Mouse (Mus musculus): ENCODE data around the gene Ccdc36. TPM values are rescaled to one million over a fixed set of nuclear protein-coding genes. Genes with fewer than 3 reads are reported as not detected.

The Ccdc36 gene
- total and polyA plus RNA-seq, 3 experiments: not detected

GRCm38 (mm10) chr9:108451519-108452160 lies 23.4 kb upstream of the Ccdc36 start:
- Histone ChIP-seq H3K9ac (ENCODE audit: control insufficient read depth, low read depth, low read length, poor library complexity, severe bottlenecking) (peak overlapping the region; percentile 74), H3K9me3 (replicated peaks; ENCODE audit: insufficient read depth, low read length) (no peaks in the 10 kb centered on the region), H3K27me3 (ENCODE audit: control insufficient read depth in 1 of 2, insufficient read depth in 2 of 2, low read length in 2 of 2) (no peaks in the 10 kb centered on the region), H3K27ac (ENCODE audit: control insufficient read depth, low read depth, low read length) (peak overlapping the region; percentile 90), H3K4me3 (ENCODE audit: control insufficient read depth in 1 of 2, insufficient read depth in 1 of 2, low read depth in 2 of 2, low read length in 2 of 2) (peak overlapping the region; percentile 69 to 80), H3K4me1 (ENCODE audit: control insufficient read depth in 1 of 2, insufficient read depth in 2 of 2, low read length in 2 of 2) (peaks cover 23 to 59% of the 10 kb centered on the region in 2 experiments), H3K79me2 (ENCODE audit: control insufficient read depth, insufficient read depth, low read length, poor library complexity) (peaks cover 5% of the 10 kb centered on the region), H3K36me3 (ENCODE audit: control insufficient read depth in 1 of 2, insufficient read depth in 2 of 2, low read length in 2 of 2) (peaks cover 0 to 25% of the 10 kb centered on the region in 2 experiments; a peak in 2 of 4 replicates)
- DNase-seq (ENCODE audit: low read depth, low spot score): peak; percentile 80
- TF ChIP-seq POLR2A (IDR thresholded peaks at IDR 0.05; ENCODE audit: control insufficient read depth in 1 of 2, insufficient read depth in 1 of 2, low read depth in 1 of 2, low read length in 2 of 2, poor library complexity in 1 of 2) (no peak), TAL1 (IDR thresholded peaks at IDR 0.05; ENCODE audit: low read length) (peak; percentile 42; the same call in 1 of the 2 replicates), EP300 (IDR thresholded peaks at IDR 0.05; ENCODE audit: low read depth in 1 of 2, low read length in 2 of 2) (peak; percentile 48 to 74; a peak in 2 of 4 replicates), SMC3 (IDR thresholded peaks at IDR 0.05; ENCODE audit: low read depth, low read length) (no peak), HCFC1 (IDR thresholded peaks at IDR 0.05; ENCODE audit: low read depth, low read length) (peak; percentile 2; the same call in 1 of the 2 replicates), GATA1 (IDR thresholded peaks at IDR 0.05; ENCODE audit: low read depth, low read length) (peak; percentile 84), ZKSCAN1 (IDR thresholded peaks at IDR 0.05; ENCODE audit: low read depth, low read length) (0 out of 2 replicates have a peak, but pooled peaks have one; percentile 10), TCF12 (IDR thresholded peaks at IDR 0.05; ENCODE audit: low read depth, low read length) (peak; percentile 36; the same call in 1 of the 2 replicates), SIN3A (IDR thresholded peaks at IDR 0.05; ENCODE audit: low read length) (peak; percentile 50; the same call in 1 of the 2 replicates)

- no peaks in the 10 kb centered on the region for H3K27me3 ChIP-seq (ENCODE audit: control insufficient read depth in 1 of 2, insufficient read depth in 2 of 2, low read length in 2 of 2)
- H3K4me3 ChIP-seq (ENCODE audit: control insufficient read depth in 1 of 2, insufficient read depth in 1 of 2, low read depth in 2 of 2, low read length in 2 of 2): peak overlapping the region; percentile 69 to 80
- H3K9me3 ChIP-seq (replicated peaks; ENCODE audit: insufficient read depth, low read length): no peaks in the 10 kb centered on the region
- peaks cover 20 to 54% of the 10 kb centered on the region in 2 experiments for H3K4me1 ChIP-seq (ENCODE audit: control insufficient read depth in 1 of 2, insufficient read depth in 2 of 2, low read length in 2 of 2)
- H3K36me3 ChIP-seq (ENCODE audit: control insufficient read depth in 1 of 2, insufficient read depth in 2 of 2, low read length in 2 of 2): peaks cover 0 to 21% of the 10 kb centered on the region in 2 experiments; a peak in 2 of 4 replicates
- H3K9ac ChIP-seq (ENCODE audit: control insufficient read depth, low read depth, low read length, poor library complexity, severe bottlenecking): peak overlapping the region; percentile 74
- peak overlapping the region; percentile 90 for H3K27ac ChIP-seq (ENCODE audit: control insufficient read depth, low read depth, low read length)
- peaks cover 5% of the 10 kb centered on the region for H3K79me2 ChIP-seq (ENCODE audit: control insufficient read depth, insufficient read depth, low read length, poor library complexity)
- peak; percentile 73 for DNase-seq (ENCODE audit: low read depth, low spot score)
- TF ChIP-seq GABPA (IDR thresholded peaks at IDR 0.05; ENCODE audit: low read depth, low read length) (no peak), ZC3H11A (IDR thresholded peaks at IDR 0.05; ENCODE audit: low read depth, low read length) (no peak), MXI1 (IDR thresholded peaks at IDR 0.05; ENCODE audit: low read depth, low read length) (peak; percentile 75; the same call in 1 of the 2 replicates), USF2 (IDR thresholded peaks at IDR 0.05; ENCODE audit: borderline replicate concordance in 1 of 2, insufficient read depth in 1 of 2, low read depth in 1 of 2, low read length in 2 of 2) (no peak), CHD1 (IDR thresholded peaks at IDR 0.05; ENCODE audit: low read depth, low read length) (0 out of 2 replicates have a peak, but pooled peaks have one; percentile 31), EP300 (IDR thresholded peaks at IDR 0.05; ENCODE audit: low read depth in 1 of 2, low read length in 2 of 2) (peak in 1 of 2 experiments; percentile 31; a peak in 1 of 4 replicates), MAZ (IDR thresholded peaks at IDR 0.05; ENCODE audit: low read depth, low read length) (no peak; the same call in 1 of the 2 replicates), NRF1 (IDR thresholded peaks at IDR 0.05; ENCODE audit: insufficient read depth, low read depth, low read length, poor library complexity, severe bottlenecking) (no peak), POLR2AphosphoS5 (IDR thresholded peaks at IDR 0.05; ENCODE audit: borderline replicate concordance, low read depth, low read length) (no peak), TAL1 (IDR thresholded peaks at IDR 0.05; ENCODE audit: low read length) (peak; percentile 29), POLR2A (IDR thresholded peaks at IDR 0.05; ENCODE audit: control insufficient read depth in 1 of 2, insufficient read depth in 1 of 2, low read depth in 1 of 2, low read length in 2 of 2, poor library complexity in 1 of 2) (no peak; a peak in 1 of 4 replicates), POLR2AphosphoS2 (IDR thresholded peaks at IDR 0.05; ENCODE audit: low read length) (no peak), MAX (IDR thresholded peaks at IDR 0.05; ENCODE audit: low read length) (peak; percentile 74), TCF12 (IDR thresholded peaks at IDR 0.05; ENCODE audit: low read depth, low read length) (peak; percentile 53), ZNF384 (IDR thresholded peaks at IDR 0.05; ENCODE audit: low read depth, low read length) (no peak), MYC (IDR thresholded peaks at IDR 0.05; ENCODE audit: low read depth, low read length) (peak; percentile 83), MEF2A (IDR thresholded peaks at IDR 0.05; ENCODE audit: extremely low read depth, insufficient replicate concordance, low read depth, low read length, poor library complexity, severe bottlenecking) (no peak), E2F4 (IDR thresholded peaks at IDR 0.05; ENCODE audit: borderline replicate concordance, low read depth, low read length) (no peak), USF1 (IDR thresholded peaks at IDR 0.05; ENCODE audit: low read depth, low read length) (no peak), MAFK (IDR thresholded peaks at IDR 0.05; ENCODE audit: borderline replicate concordance, low read depth, low read length) (no peak), NELFE (IDR thresholded peaks at IDR 0.05; ENCODE audit: low read depth, low read length) (0 out of 2 replicates have a peak, but pooled peaks have one; percentile 0), CHD2 (IDR thresholded peaks at IDR 0.05; ENCODE audit: low read length) (no peak), BHLHE40 (IDR thresholded peaks at IDR 0.05; ENCODE audit: borderline replicate concordance, low read depth, low read length) (no peak), HCFC1 (IDR thresholded peaks at IDR 0.05; ENCODE audit: low read depth, low read length) (peak; percentile 59)
Observed at GRCm38 (mm10) chr9:108451170-108451493, 22.8 kb upstream of the Ccdc36 start.
